Mouse (Mus musculus) yolk sac, embryonic 10.5 days (tissue): ENCODE results near the gene Mink1.

Experiments
- DNase-seq: peaks from one replicate; pipeline ENCODE4 v3.0.0-alpha.2; 2017; ENCODE audit warnings: low spot score

Mink1 gene

GRCm38 (mm10) chr11:70594253-70594989 is 31.7 kb downstream of the Mink1 start:
- no peak for DNase-seq

GRCm38 (mm10) chr11:70595638-70596037 is 33.0 kb downstream of the Mink1 start:
- DNase-seq, result peak; percentile 63

GRCm38 (mm10) chr11:70596094-70596493 is 33.4 kb downstream of the Mink1 start:
- no peak for DNase-seq

GRCm38 (mm10) chr11:70597301-70597700 is 34.6 kb downstream of the Mink1 start:
- no peak for DNase-seq

GRCm38 (mm10) chr11:70598451-70598953 is 35.8 kb downstream of the Mink1 start:
- DNase-seq, result no peak

- DNase-seq, result peak; percentile 69
Observed at GRCm38 (mm10) chr11:70605024-70605566, 42.4 kb downstream of the Mink1 start.

- DNase-seq, result no peak
Observed at GRCm38 (mm10) chr11:70606717-70607116, 44.0 kb downstream of the Mink1 start.

GRCm38 (mm10) chr11:70607611-70608010 is 44.9 kb downstream of the Mink1 start:
- no peak for DNase-seq

GRCm38 (mm10) chr11:70608381-70609066 is 45.8 kb downstream of the Mink1 start:
- DNase-seq, result no peak

GRCm38 (mm10) chr11:70610752-70611151 is 48.1 kb downstream of the Mink1 start:
- DNase-seq, result no peak

- DNase-seq, result no peak
Observed at GRCm38 (mm10) chr11:70612505-70612904, 49.8 kb downstream of the Mink1 start.

GRCm38 (mm10) chr11:70615074-70615473 is 52.4 kb downstream of the Mink1 start:
- DNase-seq, result peak; percentile 62

- DNase-seq, result no peak
Observed at GRCm38 (mm10) chr11:70615516-70616093, 52.9 kb downstream of the Mink1 start, which contains the start of gene 4930544D05Rik. Gene 4930544D05Rik (plus strand): TSS chr11:70615848.

- DNase-seq, result no peak
Observed at GRCm38 (mm10) chr11:70619101-70619500, 56.4 kb downstream of the Mink1 start, which contains the start of gene Chrne. Gene Chrne (minus strand): TSS chr11:70619216.

GRCm38 (mm10) chr11:70621972-70622814 is 59.5 kb downstream of the Mink1 start:
- no peak for DNase-seq

- no peak for DNase-seq
Observed at GRCm38 (mm10) chr11:70623053-70623742, 60.5 kb downstream of the Mink1 start.

GRCm38 (mm10) chr11:70625473-70625872 is 62.8 kb downstream of the Mink1 start:
- no peak for DNase-seq

- peak; percentile 57 for DNase-seq
Observed at GRCm38 (mm10) chr11:70626877-70627276, 64.2 kb downstream of the Mink1 start.

- no peak for DNase-seq
Observed at GRCm38 (mm10) chr11:70628431-70628830, 65.8 kb downstream of the Mink1 start.

- no peak for DNase-seq
Observed at GRCm38 (mm10) chr11:70629557-70629956, 66.9 kb downstream of the Mink1 start.

GRCm38 (mm10) chr11:70630129-70630528 is 67.4 kb downstream of the Mink1 start:
- no peak for DNase-seq
